Mouse (Mus musculus) CH12.LX (cell line): ENCODE measurements at regions not wholly inside any gene's neighbourhood (a gene's known extent, or its start where the extent isn't known, plus 50 kb on each side); places are given as distances from the start of the nearest gene placed in this dataset.

Source experiments
- DNase-seq: peaks from one replicate; pipeline ENCODE4 v3.0.0-alpha.2; 2013; ENCODE audit errors: extremely low read depth
- H3K27ac ChIP-seq: 2 replicates; pipeline ENCODE4 v1.5.1; 2012; ENCODE audit warnings: low read depth, mild to moderate bottlenecking, control low read depth, moderate library complexity; ENCODE audit not compliant: insufficient read depth
- H3K27me3 ChIP-seq: replicated peaks from 2 replicates; pipeline ENCODE3; 2012; ENCODE audit warnings: inconsistent platforms
- H3K36me3 ChIP-seq, 2 experiments: replicated peaks in 1 of 2; 2 replicates each; pipeline versions ENCODE3 to v1.6.1; 2012; ENCODE audit warnings: inconsistent platforms in 1 of 2, low read length in 1 of 2, mild to moderate bottlenecking in 1 of 2, mixed read lengths in 1 of 2, moderate library complexity in 1 of 2; ENCODE audit not compliant: control insufficient read depth in 1 of 2, insufficient read depth in 1 of 2
- H3K4me1 ChIP-seq, 2 experiments: 2 replicates each; pipeline ENCODE4 v1.6.1; 2012; ENCODE audit warnings: inconsistent platforms in 1 of 2, moderate library complexity in 1 of 2; ENCODE audit not compliant: insufficient read depth in 2 of 2, control insufficient read depth in 1 of 2
- H3K4me2 ChIP-seq: 2 replicates; pipeline ENCODE4 v1.6.1; 2012; ENCODE audit warnings: low read depth, mild to moderate bottlenecking, control low read depth; ENCODE audit not compliant: poor library complexity, insufficient read depth, severe bottlenecking
- H3K4me3 ChIP-seq, 3 experiments: fragments of 150-350 bp in 1 of 3; sonication (generic) in 1 of 3; replicated peaks in 1 of 3; 2 replicates each; pipeline versions ENCODE3 to v1.5.1; 2011 to 2012; ENCODE audit warnings: low read depth in 2 of 3, low read length in 2 of 3, mild to moderate bottlenecking in 2 of 3, moderate library complexity in 2 of 3, control low read depth in 1 of 3, improper control_type of control experiment in 1 of 3, inconsistent platforms in 1 of 3, mixed read lengths in 1 of 3; ENCODE audit not compliant: poor library complexity in 1 of 3
- H3K79me2 ChIP-seq: replicated peaks from 2 replicates; pipeline ENCODE4 v1.6.1; 2012; ENCODE audit warnings: mild to moderate bottlenecking, moderate library complexity; ENCODE audit not compliant: control insufficient read depth, poor library complexity, insufficient read depth, severe bottlenecking; ENCODE audit errors: extremely low read depth
- H3K9ac ChIP-seq: 2 replicates; pipeline ENCODE4 v1.6.1; 2012; ENCODE audit warnings: low read depth, mild to moderate bottlenecking, control low read depth, moderate library complexity; ENCODE audit not compliant: insufficient read depth
- H3K9me3 ChIP-seq: replicated peaks from 2 replicates; pipeline ENCODE3; 2012; ENCODE audit warnings: low read length, inconsistent platforms, mixed read lengths
- CTCF ChIP-seq, 2 experiments: IDR thresholded peaks in 1 of 2; conservative IDR thresholded peaks in 1 of 2; 2 replicates each; pipeline ENCODE4 v1.5.1; 2011 to 2012; ENCODE audit warnings: low read depth in 2 of 2, low read length in 2 of 2, improper control_type of control experiment in 1 of 2, inconsistent platforms in 1 of 2, mild to moderate bottlenecking in 1 of 2, moderate library complexity in 1 of 2
- GABPA ChIP-seq: IDR thresholded peaks from 2 replicates; pipeline ENCODE4 v1.6.1; 2012; ENCODE audit warnings: low read depth, low read length, improper control_type of control experiment, inconsistent platforms; ENCODE audit not compliant: insufficient replicate concordance
- HCFC1 ChIP-seq: IDR thresholded peaks from 2 replicates; pipeline ENCODE4 v1.6.1; 2012; ENCODE audit warnings: low read depth, mild to moderate bottlenecking, inconsistent platforms, low read length, improper control_type of control experiment
- IRF4 ChIP-seq: IDR thresholded peaks from 2 replicates; pipeline ENCODE4 v1.6.1; 2014; ENCODE audit warnings: low read depth, mild to moderate bottlenecking, inconsistent platforms, low read length, improper control_type of control experiment
- JUN ChIP-seq: IDR thresholded peaks from 2 replicates; pipeline ENCODE4 v1.6.1; 2011; ENCODE audit warnings: low read depth, mild to moderate bottlenecking, low read length, improper control_type of control experiment, moderate library complexity; ENCODE audit not compliant: insufficient read depth
- JUND ChIP-seq: conservative IDR thresholded peaks from 2 replicates; pipeline ENCODE4 v1.6.1; 2011; ENCODE audit warnings: low read depth, low read length, improper control_type of control experiment
- MAX ChIP-seq: IDR thresholded peaks from 2 replicates; pipeline ENCODE4 v1.6.1; 2011; ENCODE audit warnings: low read length, improper control_type of control experiment
- PAX5 ChIP-seq: IDR thresholded peaks from 2 replicates; pipeline ENCODE4 v1.6.1; 2012; ENCODE audit warnings: low read length, inconsistent platforms, mixed read lengths
- POLR2A ChIP-seq: IDR thresholded peaks from 2 replicates; pipeline ENCODE4 v1.6.1; 2011; ENCODE audit warnings: low read depth, mild to moderate bottlenecking, improper control_type of control experiment, low read length
- POLR2AphosphoS2 ChIP-seq: IDR thresholded peaks from 2 replicates; pipeline ENCODE4 v1.6.1; 2011; ENCODE audit warnings: low read depth, low read length, improper control_type of control experiment
- TCF12 ChIP-seq: IDR thresholded peaks from 2 replicates; pipeline ENCODE4 v1.6.1; 2014; ENCODE audit warnings: low read depth, mild to moderate bottlenecking, inconsistent platforms, low read length, improper control_type of control experiment
- UBTF ChIP-seq: IDR thresholded peaks from 2 replicates; pipeline ENCODE4 v1.6.1; 2012; ENCODE audit warnings: low read depth, mild to moderate bottlenecking, inconsistent platforms, low read length, improper control_type of control experiment, moderate library complexity
- USF1 ChIP-seq: IDR thresholded peaks from 2 replicates; pipeline ENCODE4 v1.6.1; 2014; ENCODE audit warnings: low read depth, mild to moderate bottlenecking, inconsistent platforms, low read length, improper control_type of control experiment
- ZMIZ1 ChIP-seq: IDR thresholded peaks from 2 replicates; pipeline ENCODE4 v1.6.1; 2012; ENCODE audit warnings: low read depth, mild to moderate bottlenecking, inconsistent platforms, low read length, improper control_type of control experiment
- dilution Hi-C: fragments of 300-500 bp; cut with MboI; formaldehyde crosslinking; loops from 2 replicates; pipeline ENCODE4 v1.14.3; 2020; ENCODE audit warnings: low sequenced_read_pairs; ENCODE audit not compliant: extremely low pct_unique_long_range_greater_than_20kb, extremely low pct_ligation_motif_present
- in situ Hi-C: fragments of 300-500 bp; cut with MboI; formaldehyde crosslinking; loops from 3 replicates; pipeline ENCODE4 v1.14.3; 2019; ENCODE audit warnings: low sequenced_read_pairs, low pct_ligation_motif_present, low pct_unique_long_range_greater_than_20kb, mixed read lengths

DNA sequence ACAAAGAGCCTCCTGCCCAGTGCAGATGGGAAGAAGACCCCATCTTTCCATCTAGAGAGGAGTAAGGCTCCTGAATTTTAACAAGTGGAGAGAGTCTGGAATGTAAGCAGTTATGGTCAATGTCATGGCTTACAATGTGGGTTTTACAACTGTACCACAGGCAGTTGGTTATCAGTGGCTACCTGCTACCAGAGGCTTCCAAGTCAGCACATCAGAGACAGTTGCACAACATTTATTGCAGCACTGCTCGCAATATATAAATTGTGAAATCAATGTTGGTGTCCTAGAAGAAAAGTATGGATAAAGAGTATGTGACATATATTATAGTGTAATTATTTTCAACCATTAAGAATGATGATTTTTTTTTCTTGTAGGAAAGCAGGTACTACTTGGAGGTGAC, 285.0 kb upstream of the Kif2a start:
- no peaks in the 10 kb centered on the region for H3K27me3 ChIP-seq
- H3K27ac ChIP-seq, result no peak overlapping the region
- no peaks in the 10 kb centered on the region for H3K79me2 ChIP-seq
- in situ Hi-C loops, result no loop called here
- no peak for DNase-seq
- dilution Hi-C loops, result no loop called here
- H3K4me1 ChIP-seq, result peaks cover 0 to 4% of the 10 kb centered on the region in 2 experiments; a peak in 1 of 4 replicates
- no peak overlapping the region for H3K4me2 ChIP-seq
- H3K9ac ChIP-seq, result no peak overlapping the region
- H3K36me3 ChIP-seq, result no peaks in the 10 kb centered on the region
- H3K4me3 ChIP-seq, result no peak overlapping the region
- TF ChIP-seq POLR2A, result no peak
- no peak for TF ChIP-seq ZMIZ1
- TF ChIP-seq MAX, result no peak
- TF ChIP-seq JUND, result no peak
- no peak for TF ChIP-seq JUN
- TF ChIP-seq TCF12, result no peak
- no peaks in the 10 kb centered on the region for H3K9me3 ChIP-seq

DNA sequence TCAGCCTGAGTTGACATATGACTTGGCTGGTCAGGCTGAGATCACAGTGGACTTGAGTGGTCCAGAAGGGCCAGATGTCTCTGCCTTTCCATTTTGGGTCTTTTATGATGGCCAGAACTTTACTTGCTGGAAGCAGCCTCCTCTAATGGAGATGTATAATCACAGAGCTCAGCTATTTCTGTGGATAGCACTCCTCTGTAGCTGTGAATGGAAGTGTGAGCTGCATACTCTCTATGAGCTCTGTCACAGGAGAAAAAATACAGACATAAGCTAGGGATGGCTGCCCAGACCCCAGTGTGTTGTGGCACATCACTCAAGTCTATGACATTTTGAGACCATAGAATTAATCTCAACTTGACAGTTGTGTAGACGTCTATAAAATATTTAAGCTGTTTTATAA, 284.3 kb upstream of the Kif2a start:
- H3K27me3 ChIP-seq, result no peaks in the 10 kb centered on the region
- in situ Hi-C loops, result no loop called here
- dilution Hi-C loops, result no loop called here
- TF ChIP-seq USF1 (no peak), GABPA (no peak), IRF4 (no peak)
- no peaks in the 10 kb centered on the region for H3K79me2 ChIP-seq
- no peak overlapping the region for H3K9ac ChIP-seq
- H3K4me2 ChIP-seq, result no peak overlapping the region
- H3K27ac ChIP-seq, result no peak overlapping the region
- H3K4me3 ChIP-seq, result no peak overlapping the region
- H3K36me3 ChIP-seq, result no peaks in the 10 kb centered on the region
- H3K4me1 ChIP-seq, result peaks cover 0 to 4% of the 10 kb centered on the region in 2 experiments; a peak in 1 of 4 replicates
- no peaks in the 10 kb centered on the region for H3K9me3 ChIP-seq
- DNase-seq, result no peak

DNA sequence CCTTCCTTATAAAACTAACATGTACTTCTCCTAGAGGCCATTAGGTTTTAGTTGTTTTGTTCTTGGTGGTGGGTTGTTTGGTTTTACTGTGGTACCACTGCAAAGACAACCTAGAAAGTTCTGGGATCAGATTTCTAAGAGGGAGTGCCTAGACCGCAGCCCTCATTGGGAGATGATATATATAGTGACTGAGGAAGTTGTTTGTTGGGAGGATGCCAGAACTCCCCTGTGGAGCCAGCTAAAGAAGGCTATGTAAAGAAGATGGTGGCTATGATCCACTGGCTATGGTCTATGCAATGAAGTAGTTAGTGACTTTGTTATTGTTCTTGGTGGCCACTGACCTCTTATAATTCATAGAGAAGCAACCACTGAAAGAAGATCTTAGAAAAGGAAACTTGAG, 283.8 kb upstream of the Kif2a start:
- H3K9me3 ChIP-seq, result no peaks in the 10 kb centered on the region
- dilution Hi-C loops, result no loop called here
- DNase-seq, result no peak
- no peaks in the 10 kb centered on the region for H3K79me2 ChIP-seq
- no peaks in the 10 kb centered on the region for H3K36me3 ChIP-seq
- H3K4me1 ChIP-seq, result peaks cover 0 to 4% of the 10 kb centered on the region in 2 experiments; a peak in 1 of 4 replicates
- in situ Hi-C loops, result no loop called here
- H3K4me3 ChIP-seq, result no peak overlapping the region
- H3K27ac ChIP-seq, result no peak overlapping the region
- H3K27me3 ChIP-seq, result no peaks in the 10 kb centered on the region
- TF ChIP-seq POLR2AphosphoS2 (no peak), CTCF (conservative IDR thresholded peaks at IDR 0.05 in 1 of 2, IDR thresholded peaks at IDR 0.05 in 1 of 2; ENCODE audit: low read depth in 2 of 2, low read length in 2 of 2) (no peak), IRF4 (no peak), HCFC1 (no peak), JUN (no peak), UBTF (no peak), PAX5 (no peak)
- no peak overlapping the region for H3K9ac ChIP-seq
- H3K4me2 ChIP-seq, result no peak overlapping the region
